Mouse (Mus musculus) lung, adult 2 months (tissue): Measurements from ENCODE around the gene Spty2d1. TPM values are rescaled to one million over a fixed set of nuclear protein-coding genes. Genes with fewer than 3 reads are reported as not detected.
"Not testable (repeated sequence)": the region's sequence is repeated elsewhere in the genome, so short reads cannot be mapped to it uniquely, and the experiment has no call there.

Experiments used
- DNase-seq: peaks from one replicate; pipeline ENCODE4 v3.0.0; 2022
- H3K4me1 ChIP-seq: fragments of 200-500 bp; 2 replicates; pipeline ENCODE4 v1.6.1; 2011; ENCODE audit warnings: low read length; ENCODE audit not compliant: control insufficient read depth, insufficient read depth
- H3K4me3 ChIP-seq: fragments of 200-500 bp; replicated peaks from 2 replicates; pipeline ENCODE3; 2011; ENCODE audit warnings: low read depth, mild to moderate bottlenecking, control low read depth, low read length; ENCODE audit errors: extremely low read depth
- CTCF ChIP-seq: fragments of 200-500 bp; IDR thresholded peaks from 2 replicates; pipeline ENCODE4 v1.5.1; 2011; ENCODE audit warnings: mild to moderate bottlenecking, low read length, control low read depth; ENCODE audit not compliant: insufficient read depth
- POLR2A ChIP-seq: fragments of 200-500 bp; IDR thresholded peaks from 2 replicates; pipeline ENCODE4 v1.6.1; 2011; ENCODE audit warnings: low read depth, mild to moderate bottlenecking, control low read depth, low read length, borderline replicate concordance; ENCODE audit errors: extremely low read depth
- WGBS: fragments of 180-500 bp; shearing (Covaris S2); methylation state at CpG from one replicate; pipeline ENCODE4 v1.1.7; 2018; 5-methylcytosine and 5-hydroxymethylcytosine counted together
- polyA plus RNA-seq: library from polyadenylated mRNA; depleted of rRNA; stranded (reverse); fragments of >200 nt; gene quantifications from 2 replicates; pipeline ENCODE4 v1.2.3, GENCODE M21; 2012

The Spty2d1 gene
- polyA plus RNA-seq, 1 experiment: 5.6 TPM

DNA sequence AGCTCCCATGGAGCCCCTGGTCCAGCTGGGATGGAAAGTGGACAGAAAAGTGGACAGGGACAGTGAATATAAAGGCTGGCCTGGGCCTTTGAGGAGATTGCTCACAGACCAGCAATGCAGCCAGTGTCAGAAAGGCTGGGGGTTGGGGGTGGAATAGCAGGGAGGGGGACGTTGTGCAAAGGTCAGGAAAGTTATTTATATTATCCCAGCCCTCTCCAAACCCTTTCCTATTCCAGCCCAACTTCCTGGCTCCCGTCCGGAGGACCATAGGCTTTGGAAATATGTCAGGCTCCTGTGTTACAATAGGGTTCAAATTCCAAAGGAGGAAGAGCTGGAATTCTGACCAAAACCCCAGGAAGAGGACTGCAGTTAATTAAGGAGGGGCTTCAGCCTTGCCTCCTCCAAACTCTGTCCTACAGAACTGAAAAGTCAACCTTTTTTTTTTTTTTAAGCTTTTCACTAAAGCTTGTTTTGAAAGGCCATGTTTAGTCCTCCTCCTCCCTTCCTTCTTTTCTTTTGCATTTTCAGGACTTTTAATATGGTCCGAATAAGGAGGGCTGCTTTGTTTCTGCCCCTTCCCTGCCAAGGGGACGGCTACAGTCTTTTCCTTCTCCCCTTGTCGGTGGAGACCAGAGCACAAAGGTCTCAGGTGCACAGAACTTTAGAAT, 34.7 kb upstream of the Spty2d1 start:
- H3K4me3 ChIP-seq: no peak overlapping the region
- TF ChIP-seq CTCF: no peak
- no peak for TF ChIP-seq POLR2A
- H3K4me1 ChIP-seq: no peaks in the 10 kb centered on the region
- WGBS: 23% methylated on average over 6 of the region's 6 CpGs
- DNase-seq: no peak

DNA sequence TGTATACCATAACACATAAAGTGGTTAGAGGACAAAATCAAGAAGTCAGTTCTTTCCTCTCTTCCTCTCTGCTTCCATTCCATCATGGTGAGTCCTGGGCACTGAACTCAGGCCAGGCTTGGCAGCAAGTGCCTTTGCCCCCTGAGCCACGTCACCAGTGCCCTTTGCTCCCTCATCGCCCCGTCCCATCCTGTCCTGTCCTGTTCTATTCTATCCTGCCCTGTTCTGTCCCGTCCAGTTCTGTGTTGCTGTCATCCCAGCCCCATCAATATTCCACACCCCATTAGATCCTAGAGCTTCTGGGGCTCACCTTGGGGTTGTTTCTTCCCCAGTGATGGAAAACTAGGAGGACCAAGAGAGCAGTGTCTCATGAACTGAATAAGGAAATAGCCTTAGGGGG, 33.9 kb upstream of the Spty2d1 start:
- no peak overlapping the region for H3K4me3 ChIP-seq
- H3K4me1 ChIP-seq: no peaks in the 10 kb centered on the region
- no peak for DNase-seq
- no peak for TF ChIP-seq POLR2A
- TF ChIP-seq CTCF: no peak
- 82% methylated on average over 4 of the region's 4 CpGs for WGBS

DNA sequence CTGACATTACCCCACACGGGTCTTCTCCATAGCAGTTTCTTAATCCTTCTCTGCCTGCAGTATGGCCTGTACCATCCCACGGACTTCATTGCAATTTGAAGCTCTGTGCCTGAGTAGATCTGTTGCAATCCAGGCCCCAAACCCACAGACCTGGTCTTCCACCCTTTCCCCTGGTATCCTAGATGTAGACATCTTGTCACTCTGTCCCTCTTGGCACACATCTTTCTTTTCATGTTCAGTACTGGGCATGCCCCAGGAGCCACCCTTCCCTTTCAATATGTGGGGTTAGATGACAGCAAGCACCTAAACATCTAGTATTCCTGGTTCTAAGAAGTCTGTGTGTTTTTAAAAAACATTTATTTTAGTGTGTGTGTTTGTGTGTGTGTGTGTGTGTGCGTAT, 33.5 kb upstream of the Spty2d1 start:
- DNase-seq: no peak
- no peaks in the 10 kb centered on the region for H3K4me1 ChIP-seq
- 80% methylated on average over 3 of the region's 3 CpGs for WGBS
- no peak for TF ChIP-seq POLR2A
- no peak for TF ChIP-seq CTCF
- no peak overlapping the region for H3K4me3 ChIP-seq

DNA sequence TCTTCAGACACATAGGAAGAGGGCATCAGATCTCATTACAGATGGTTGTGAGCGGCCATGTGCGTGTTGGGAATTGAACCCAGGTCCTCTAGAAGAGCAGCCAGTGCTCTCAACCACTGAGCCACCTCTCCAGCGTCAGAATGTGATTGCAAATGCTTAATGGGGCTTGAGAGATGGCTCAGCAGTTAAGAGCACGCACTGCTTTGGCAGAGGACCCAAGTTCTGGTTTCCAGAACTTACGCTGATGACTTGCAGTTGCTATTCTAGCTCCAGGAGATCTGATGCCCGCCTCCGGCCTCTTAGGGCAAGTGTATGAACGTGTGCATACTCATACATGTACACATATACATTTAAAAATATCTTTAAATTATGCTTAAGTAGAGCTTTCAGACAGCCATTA, 27.2 kb upstream of the Spty2d1 start:
- whole genome bisulfite sequencing: 69% methylated on average over 8 of the region's 8 CpGs
- TF ChIP-seq CTCF (no peak), POLR2A (no peak)
- no peak for DNase-seq

DNA sequence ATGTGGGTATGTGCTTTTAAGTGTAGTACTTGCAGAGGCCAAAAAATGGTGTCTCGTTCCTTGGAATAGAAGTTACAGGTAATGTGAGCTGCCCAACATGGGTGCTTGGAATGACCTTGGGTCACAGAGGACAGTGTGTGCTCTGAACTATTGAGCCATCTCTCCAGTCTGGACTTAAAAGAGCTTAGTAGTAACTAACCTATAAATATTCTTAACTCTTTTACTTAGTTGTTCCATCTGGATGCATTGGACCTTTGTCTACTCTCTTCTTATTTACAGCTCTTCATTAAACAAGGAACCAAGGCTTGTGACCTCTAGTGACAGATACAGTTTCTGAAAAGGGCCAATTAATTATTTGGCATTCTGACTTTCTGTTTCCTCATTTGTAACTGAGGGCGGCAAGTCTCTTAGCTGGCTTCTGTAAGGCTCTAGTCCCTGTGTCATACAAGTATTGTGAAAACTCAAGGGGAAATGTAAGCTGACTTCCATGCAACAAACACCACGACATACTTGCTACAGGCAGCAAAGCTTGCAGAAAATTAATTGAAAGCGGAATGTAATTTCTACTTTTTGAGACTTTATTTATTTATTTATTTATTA, 26.7 kb upstream of the Spty2d1 start:
- no peak for DNase-seq

More for the DNA sequence above, 27.2 kb upstream of the Spty2d1 start:
- H3K4me3 ChIP-seq: no peak overlapping the region
- no peaks in the 10 kb centered on the region for H3K4me1 ChIP-seq

DNA sequence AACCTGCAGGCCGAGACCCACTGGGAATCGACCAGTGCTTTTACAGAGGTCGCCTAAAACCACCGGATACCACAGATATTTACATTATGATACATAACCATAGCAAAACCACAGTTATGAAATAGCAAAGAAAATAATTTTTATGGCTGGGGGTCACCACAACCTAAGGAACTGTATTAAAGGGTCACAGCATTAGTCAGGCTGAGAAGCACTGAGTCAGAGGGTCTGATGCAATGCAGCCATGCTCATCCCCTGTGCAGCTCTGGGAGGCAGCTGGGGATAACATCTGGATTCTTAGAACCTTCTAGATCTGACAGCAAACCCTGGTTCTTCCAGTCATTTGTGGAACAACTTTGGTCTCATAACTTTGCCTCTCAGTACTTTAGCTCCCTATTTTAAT, 23.2 kb upstream of the Spty2d1 start:
- H3K4me1 ChIP-seq: no peaks in the 10 kb centered on the region
- H3K4me3 ChIP-seq: no peak overlapping the region
- no peak for DNase-seq
- TF ChIP-seq POLR2A (no peak), CTCF (no peak)
- 73% methylated on average over 4 of the region's 4 CpGs for WGBS

More for the DNA sequence above, 26.7 kb upstream of the Spty2d1 start:
- no peak for TF ChIP-seq CTCF
- no peak for TF ChIP-seq POLR2A
- H3K4me1 ChIP-seq: no peaks in the 10 kb centered on the region
- WGBS: 77% methylated on average over 4 of the region's 4 CpGs
- H3K4me3 ChIP-seq: no peak overlapping the region

DNA sequence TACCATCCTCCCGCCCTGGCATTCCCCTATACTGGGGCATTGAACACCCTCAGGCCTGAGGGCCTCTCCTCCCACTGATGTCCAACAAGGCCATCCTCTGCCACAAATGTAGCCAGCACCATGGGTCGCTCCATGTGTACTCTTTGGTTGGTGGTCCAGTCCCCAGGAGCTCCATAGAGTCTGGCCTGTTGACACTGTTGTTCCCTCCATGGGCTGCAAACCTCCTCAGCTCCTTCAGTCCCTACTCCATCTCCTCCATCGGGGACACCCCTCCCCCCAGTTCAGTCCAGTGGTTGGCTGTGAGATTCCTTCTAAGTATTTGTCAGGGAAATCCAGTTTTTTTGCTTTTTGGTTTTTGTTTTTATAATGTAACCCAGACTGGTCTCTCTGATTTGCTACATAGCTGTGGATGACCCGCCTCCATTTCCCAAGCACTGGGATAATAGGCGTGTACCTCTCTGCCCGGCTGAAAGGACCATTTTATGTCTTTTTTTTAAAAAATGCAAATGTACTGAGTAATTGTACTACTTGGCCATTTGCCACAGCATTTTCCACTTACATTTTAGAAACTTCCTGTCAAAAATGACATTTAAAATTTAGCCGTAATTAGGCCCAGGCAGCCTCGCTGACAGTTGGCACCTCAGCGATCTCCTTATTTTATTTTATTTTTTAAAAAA, 22.4 kb upstream of the Spty2d1 start:
- Histone ChIP-seq H3K4me3 (no peak overlapping the region), H3K4me1 (no peaks in the 10 kb centered on the region)
- whole genome bisulfite sequencing: 69% methylated on average over 9 of the region's 9 CpGs
- TF ChIP-seq CTCF: no peak
- TF ChIP-seq POLR2A: no peak
- DNase-seq: no peak

DNA sequence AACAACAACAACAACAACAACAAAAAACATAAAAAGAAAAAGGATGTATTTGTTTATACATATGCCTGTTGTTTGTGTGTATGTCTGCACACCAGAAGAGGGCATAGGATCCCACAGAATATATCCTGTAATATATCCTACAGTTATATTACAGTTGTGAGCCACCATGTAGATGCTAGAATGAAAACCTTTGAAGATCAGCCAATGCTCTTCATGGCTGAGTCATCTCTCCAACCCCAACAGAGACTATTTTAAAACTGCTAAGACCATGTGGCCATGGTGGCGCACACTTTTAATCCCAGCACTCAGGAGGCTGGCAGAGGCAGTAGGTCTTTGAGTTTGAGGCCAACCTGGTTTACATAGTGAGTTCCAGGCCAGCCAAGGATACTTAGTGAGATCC, 19.3 kb upstream of the Spty2d1 start:
- 88% methylated on average over 1 of the region's 1 CpGs for WGBS
- TF ChIP-seq POLR2A: no peak
- no peak for TF ChIP-seq CTCF
- DNase-seq: no peak
- Histone ChIP-seq H3K4me1 (no peaks in the 10 kb centered on the region), H3K4me3 (no peak overlapping the region)

DNA sequence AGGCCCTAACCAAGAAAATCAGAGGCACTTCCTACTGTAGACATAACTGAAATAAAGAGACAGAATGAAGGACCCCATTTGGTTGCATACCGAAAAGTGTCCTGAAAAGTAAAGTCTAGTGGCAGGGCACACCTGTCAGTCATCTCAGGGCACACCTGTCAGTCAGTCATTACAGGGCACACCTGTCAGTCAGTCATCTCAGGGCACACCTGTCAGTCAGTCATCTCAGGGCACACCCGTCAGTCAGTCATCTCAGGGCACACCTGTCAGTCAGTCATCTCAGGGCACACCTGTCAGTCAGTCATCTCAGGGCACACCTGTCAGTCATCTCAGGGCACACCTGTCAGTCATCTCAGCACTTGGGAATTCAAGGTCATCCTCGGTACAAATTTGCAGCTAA, 18.7 kb upstream of the Spty2d1 start:
- WGBS: 80% methylated on average over 3 of the region's 3 CpGs
- not testable (repeated sequence) for DNase-seq, H3K4me1 ChIP-seq

DNA sequence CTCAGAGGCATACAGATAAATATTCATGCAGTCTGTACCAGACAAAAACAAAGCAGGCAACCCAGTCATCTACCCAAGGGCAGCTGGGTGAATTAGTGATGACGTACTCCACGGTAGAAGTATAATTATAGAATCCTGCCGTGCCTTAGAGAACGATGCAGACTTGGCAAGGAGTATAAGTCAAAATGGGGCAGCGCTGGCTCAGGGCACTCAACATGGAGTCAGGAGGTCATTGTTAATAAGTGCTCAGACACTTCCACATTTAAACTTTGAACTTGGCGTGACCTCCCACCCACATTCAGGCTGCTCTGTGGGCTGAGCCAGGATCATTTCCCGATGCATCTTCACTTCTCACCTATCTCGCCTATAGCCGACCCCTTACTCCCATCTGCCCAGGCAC, 17.2 kb upstream of the Spty2d1 start:
- TF ChIP-seq POLR2A (no peak), CTCF (no peak)
- WGBS: 58% methylated on average over 9 of the region's 9 CpGs
- DNase-seq: no peak
- H3K4me1 ChIP-seq: no peaks in the 10 kb centered on the region
- H3K4me3 ChIP-seq: no peak overlapping the region

More for the DNA sequence above, 18.7 kb upstream of the Spty2d1 start:
- H3K4me3 ChIP-seq: not testable (repeated sequence)
